Comparison of ENCODE assay signal across 31 mouse cellular contexts in genomic region chr12:102763696-102764095, GRCm38 (mm10). TPM values are rescaled to one million over a fixed set of nuclear protein-coding genes. Genes with fewer than 3 reads are reported as not detected.
DNase-seq lines count a peak whose midpoint lies in the region; ATAC-seq and TF ChIP-seq lines count a peak whose summit lies in the region.
"Had no signal": no experiment of that assay in that cellular context is flagged by ENCODE, and none has a peak within 500 bp of the region (broad histone marks: within the 10 kb centered on the region; RNA-seq: fewer than 3 reads in every experiment).

No protein-coding gene starts in this region.

- H3K4me2 ChIP-seq in liver, postnatal 0 days (ENCODE audit: low read depth, low read length) = no peak overlapping the region
- no peak overlapping the region for H3K4me2 ChIP-seq in forebrain, embryonic 11.5 days (ENCODE audit: low read depth, low read length, severe bottlenecking)
- H3K4me2 ChIP-seq: heart, embryonic 15.5 days; hindbrain, embryonic 12.5 days; hindbrain, embryonic 15.5 days had no signal

- H3K9ac ChIP-seq in liver, adult 2 months (ENCODE audit: low read depth, low read length) = no peak overlapping the region
- H3K9ac ChIP-seq in liver, postnatal 0 days (replicated peaks) = no peak overlapping the region
- no peak overlapping the region for H3K9ac ChIP-seq in forebrain, embryonic 11.5 days (ENCODE audit: low read length)
- H3K9ac ChIP-seq: forebrain, postnatal 0 days; heart, embryonic 15.5 days; hindbrain, embryonic 12.5 days; hindbrain, embryonic 15.5 days had no signal

- H3K9me3 ChIP-seq in liver, postnatal 0 days (ENCODE audit: low read length) = no peaks in the 10 kb centered on the region
- no peaks in the 10 kb centered on the region for H3K9me3 ChIP-seq in forebrain, embryonic 11.5 days (ENCODE audit: control insufficient read depth, low read length)
- H3K9me3 ChIP-seq: forebrain, embryonic 10.5 days; heart, embryonic 15.5 days; hindbrain, embryonic 12.5 days; hindbrain, embryonic 15.5 days had no signal

- peak; percentile 75 for DNase-seq in heart, adult 11 months
- no peak for DNase-seq in heart, postnatal 25 days (ENCODE audit: low spot score)
- peak; percentile 19 for DNase-seq in liver, adult 2 months (ENCODE audit: extremely low read depth, low read depth, low spot score)
- DNase-seq in liver, postnatal 0 days = no peak
- DNase-seq in adrenal gland, postnatal 10 days = peak; percentile 55
- DNase-seq in adrenal gland, postnatal 25 days = peak; percentile 39
- no peak for DNase-seq in cerebellum, adult 8-10 months
- no peak for DNase-seq in forebrain, embryonic 11.5 days (ENCODE audit: low spot score)
- DNase-seq: cerebellum, adult 11 months; cerebellum, adult 2 months; cerebellum, postnatal 10 days; forebrain, postnatal 0 days; gastrocnemius, adult 2 months; gastrocnemius, postnatal 14 days; heart, postnatal 10 days; kidney, adult 2 months had no signal

- TF ChIP-seq POLR2A in liver, adult 2 months (IDR thresholded peaks at IDR 0.05; ENCODE audit: extremely low read depth, insufficient read depth, low read length) = no peak

- peaks cover 4% of the 10 kb centered on the region; the same call in 1 of the 2 replicates for H3K79me2 ChIP-seq in liver, adult 2 months (ENCODE audit: control insufficient read depth, insufficient read depth, low read length)

- TF ChIP-seq CTCF in liver, adult 2 months (IDR thresholded peaks at IDR 0.05; ENCODE audit: low read depth, low read length) = no peak
- no peak for TF ChIP-seq CTCF in liver, postnatal 0 days (IDR thresholded peaks at IDR 0.05; ENCODE audit: low read depth)

- H3K4me3 ChIP-seq in liver, adult 2 months (ENCODE audit: insufficient read depth, low read depth, low read length) = no peak overlapping the region
- H3K4me3 ChIP-seq in liver, postnatal 0 days (ENCODE audit: low read depth, low read length) = no peak overlapping the region
- no peak overlapping the region for H3K4me3 ChIP-seq in forebrain, embryonic 11.5 days (ENCODE audit: low read depth, low read length)
- H3K4me3 ChIP-seq: forebrain, embryonic 10.5 days; gastrocnemius, adult 2 months; heart, embryonic 15.5 days; hindbrain, embryonic 12.5 days; hindbrain, embryonic 15.5 days had no signal

- intact Hi-C loops in heart, postnatal 25 days (cut with DNase I) = no loop called here

- ATAC-seq in liver, postnatal 0 days = no peak
- no peak for ATAC-seq in forebrain, embryonic 11.5 days (replicated peaks; ENCODE audit: low FRiP score)
- ATAC-seq: CD4-positive, CD25-positive, alpha-beta regulatory T cell, adult 4 months; forebrain, embryonic 14.5 days; forebrain, postnatal 0 days; intestine, postnatal 0 days had no signal

- H3K4me1 ChIP-seq in liver, adult 2 months (ENCODE audit: control insufficient read depth, insufficient read depth, low read length) = peaks cover 6% of the 10 kb centered on the region; the same call in 1 of the 2 replicates
- H3K4me1 ChIP-seq in liver, postnatal 0 days (ENCODE audit: insufficient read depth) = peaks cover 6% of the 10 kb centered on the region
- peaks cover 3% of the 10 kb centered on the region; the same call in 1 of the 2 replicates for H3K4me1 ChIP-seq in forebrain, embryonic 11.5 days (replicated peaks; ENCODE audit: control insufficient read depth, insufficient read depth, low read length)

- no peak overlapping the region for H3K27ac ChIP-seq in liver, adult 2 months (replicated peaks; ENCODE audit: insufficient read depth, low read depth, low read length)
- no peak overlapping the region for H3K27ac ChIP-seq in liver, postnatal 0 days (ENCODE audit: low read depth)
- H3K27ac ChIP-seq in forebrain, embryonic 11.5 days (ENCODE audit: low read depth, low read length) = no peak overlapping the region
- H3K27ac ChIP-seq: forebrain, embryonic 10.5 days; gastrocnemius, adult 2 months; heart, embryonic 15.5 days; hindbrain, embryonic 12.5 days; hindbrain, embryonic 15.5 days had no signal

- no peak for TF ChIP-seq EP300 in liver, postnatal 0 days (IDR thresholded peaks at IDR 0.05; ENCODE audit: low read depth)

- H3K36me3 ChIP-seq in liver, adult 2 months (ENCODE audit: control insufficient read depth, insufficient read depth, low read length) = peaks cover 30% of the 10 kb centered on the region
- H3K36me3 ChIP-seq in liver, postnatal 0 days (replicated peaks; ENCODE audit: insufficient read depth, low read length) = peaks cover 44% of the 10 kb centered on the region
- peaks cover 5% of the 10 kb centered on the region; the same call in 1 of the 2 replicates for H3K36me3 ChIP-seq in forebrain, embryonic 11.5 days (ENCODE audit: control insufficient read depth, insufficient read depth, low read length)

- no peaks in the 10 kb centered on the region for H3K27me3 ChIP-seq in liver, adult 2 months (ENCODE audit: control insufficient read depth, insufficient read depth, low read length)
- no peaks in the 10 kb centered on the region for H3K27me3 ChIP-seq in liver, postnatal 0 days (ENCODE audit: insufficient read depth, low read length)
- no peaks in the 10 kb centered on the region for H3K27me3 ChIP-seq in forebrain, embryonic 11.5 days (ENCODE audit: control insufficient read depth, insufficient read depth, low read length)
- H3K27me3 ChIP-seq: heart, embryonic 15.5 days; hindbrain, embryonic 12.5 days; hindbrain, embryonic 15.5 days had no signal

RNA-seq across cellular contexts. Expression of gene Gm20604, which starts 5.2 kb away (rescaled TPM):
- total RNA-seq in heart, postnatal 25 days (2021) = 1 to 10 TPM; 3.8 to 4.9 TPM
- 1.5 and 1.8 TPM in 2 replicates for total RNA-seq in liver, adult 2 months (2014; rRNA removed)
- polyA plus RNA-seq in liver, adult 2 months (2012; rRNA removed) = 0.94 and 1.1 TPM in 2 replicates
- 5.2 and 5.4 TPM in 2 replicates for polyA plus RNA-seq in liver, postnatal 0 days (2015; fragmentation: Nextera tagmentation; extraction: Ambion mirVana)
- total RNA-seq in adrenal gland, postnatal 10 days (2021) = 1 to 10 TPM; 6.5 to 6.6 TPM
- 6.3 and 6.4 TPM in 2 replicates for total RNA-seq in adrenal gland, postnatal 25 days (2021)
- 31.8 and 32.7 TPM in 2 replicates for polyA plus RNA-seq in forebrain, embryonic 11.5 days (2014; fragmentation: Nextera tagmentation; extraction: Ambion mirVana)

RNA-seq across cellular contexts. Expression of gene Ubr7, which starts 5.9 kb away (rescaled TPM):
- total RNA-seq in heart, postnatal 25 days (2021) = 10 to 100 TPM; 24.4 to 25.3 TPM
- total RNA-seq in liver, adult 2 months (2014; rRNA removed) = 15.1 and 15.3 TPM in 2 replicates
- polyA plus RNA-seq in liver, adult 2 months (2012; rRNA removed) = 6.0 and 6.5 TPM in 2 replicates
- polyA plus RNA-seq in liver, postnatal 0 days (2015; fragmentation: Nextera tagmentation; extraction: Ambion mirVana) = 11.5 and 12.5 TPM in 2 replicates
- 10 to 100 TPM; 34.1 to 37.0 TPM for total RNA-seq in adrenal gland, postnatal 10 days (2021)
- 34.5 and 36.1 TPM in 2 replicates for total RNA-seq in adrenal gland, postnatal 25 days (2021)
- polyA plus RNA-seq in forebrain, embryonic 11.5 days (2014; fragmentation: Nextera tagmentation; extraction: Ambion mirVana) = 70.6 and 79.2 TPM in 2 replicates

RNA-seq across cellular contexts. Expression of gene Gon7, which starts 6.1 kb away (rescaled TPM):
- 10 to 100 TPM; 10.8 to 11.7 TPM for total RNA-seq in heart, postnatal 25 days (2021)
- total RNA-seq in liver, adult 2 months (2014; rRNA removed) = 5.0 and 5.6 TPM in 2 replicates
- 11.3 and 11.5 TPM in 2 replicates for polyA plus RNA-seq in liver, adult 2 months (2012; rRNA removed)
- polyA plus RNA-seq in liver, postnatal 0 days (2015; fragmentation: Nextera tagmentation; extraction: Ambion mirVana) = 10.8 and 13.0 TPM in 2 replicates
- 10 to 100 TPM; 12.7 to 12.9 TPM for total RNA-seq in adrenal gland, postnatal 10 days (2021)
- total RNA-seq in adrenal gland, postnatal 25 days (2021) = 14.7 and 22.7 TPM in 2 replicates
- 45.9 and 46.0 TPM in 2 replicates for polyA plus RNA-seq in forebrain, embryonic 11.5 days (2014; fragmentation: Nextera tagmentation; extraction: Ambion mirVana)

RNA-seq across cellular contexts. Expression of gene Gm28051, which starts 6.1 kb away (rescaled TPM):
- total RNA-seq in heart, postnatal 25 days (2021) = not detected
- not detected in 2 replicates for total RNA-seq in liver, adult 2 months (2014; rRNA removed)
- polyA plus RNA-seq in liver, adult 2 months (2012; rRNA removed) = not detected in 2 replicates
- polyA plus RNA-seq in liver, postnatal 0 days (2015; fragmentation: Nextera tagmentation; extraction: Ambion mirVana) = not detected in 2 replicates
- total RNA-seq in adrenal gland, postnatal 10 days (2021) = not detected
- not detected in 2 replicates for total RNA-seq in adrenal gland, postnatal 25 days (2021)
- not detected in 2 replicates for polyA plus RNA-seq in forebrain, embryonic 11.5 days (2014; fragmentation: Nextera tagmentation; extraction: Ambion mirVana)
- total RNA-seq: forebrain, postnatal 0 days; gastrocnemius, adult 2 months; gastrocnemius, postnatal 14 days; gastrocnemius, postnatal 4 days; heart, adult 18-20 months; heart, postnatal 10 days; hematopoietic stem cell, adult 5-6 weeks; MEL had no signal
- polyA plus RNA-seq: CD4-positive, CD25-positive, alpha-beta regulatory T cell, adult 4 months; cerebellum, adult 2 months; embryonic facial prominence, embryonic 11.5 days; embryonic facial prominence, embryonic 14.5 days; forebrain, embryonic 10.5 days; forebrain, embryonic 14.5 days; forebrain, postnatal 0 days; frontal cortex, adult 2 months; heart, embryonic 15.5 days; hindbrain, embryonic 12.5 days; hindbrain, embryonic 15.5 days; intestine, embryonic 14.5 days; intestine, postnatal 0 days; kidney, adult 2 months had no signal

RNA-seq across cellular contexts. Expression of gene Tmem251, which starts 20.1 kb away (rescaled TPM):
- total RNA-seq in heart, postnatal 25 days (2021) = 1 to 10 TPM; 3.3 to 3.9 TPM
- total RNA-seq in liver, adult 2 months (2014; rRNA removed) = 1.8 and 2.0 TPM in 2 replicates
- polyA plus RNA-seq in liver, adult 2 months (2012; rRNA removed) = 1.2 and 1.6 TPM in 2 replicates
- polyA plus RNA-seq in liver, postnatal 0 days (2015; fragmentation: Nextera tagmentation; extraction: Ambion mirVana) = 5.6 and 5.8 TPM in 2 replicates
- total RNA-seq in adrenal gland, postnatal 10 days (2021) = 1 to 10 TPM; 4.6 to 5.1 TPM
- 5.5 and 7.6 TPM in 2 replicates for total RNA-seq in adrenal gland, postnatal 25 days (2021)
- polyA plus RNA-seq in forebrain, embryonic 11.5 days (2014; fragmentation: Nextera tagmentation; extraction: Ambion mirVana) = 12.7 and 14.0 TPM in 2 replicates

Comparison
In these comparisons a context has a peak if more than half of its experiments do, and no peak if none do; other contexts are left out.
1. DNase-seq: peak in heart, adult 11 months (single experiment), liver, adult 2 months (single experiment), adrenal gland, postnatal 10 days (single experiment) and adrenal gland, postnatal 25 days (single experiment); none in heart, postnatal 25 days (single experiment), liver, postnatal 0 days (single experiment), cerebellum, adult 8-10 months (single experiment) and forebrain, embryonic 11.5 days (single experiment).